Mouse (Mus musculus): ENCODE results near the gene Paqr8.

- peak; percentile 57 for TF ChIP-seq CTCF (IDR thresholded peaks at IDR 0.05; ENCODE audit: low read depth, low read length)
- no peak for TF ChIP-seq POLR2A (IDR thresholded peaks at IDR 0.05; ENCODE audit: borderline replicate concordance, low read depth, low read length)
Observed at GRCm38 (mm10) chr1:20933457-20933856, 43.1 kb downstream of the Paqr8 start.

All from bone marrow macrophage, adult 2 months (primary cell).